Mouse (Mus musculus): ENCODE measurements around the gene Slc1a6.

DNA sequence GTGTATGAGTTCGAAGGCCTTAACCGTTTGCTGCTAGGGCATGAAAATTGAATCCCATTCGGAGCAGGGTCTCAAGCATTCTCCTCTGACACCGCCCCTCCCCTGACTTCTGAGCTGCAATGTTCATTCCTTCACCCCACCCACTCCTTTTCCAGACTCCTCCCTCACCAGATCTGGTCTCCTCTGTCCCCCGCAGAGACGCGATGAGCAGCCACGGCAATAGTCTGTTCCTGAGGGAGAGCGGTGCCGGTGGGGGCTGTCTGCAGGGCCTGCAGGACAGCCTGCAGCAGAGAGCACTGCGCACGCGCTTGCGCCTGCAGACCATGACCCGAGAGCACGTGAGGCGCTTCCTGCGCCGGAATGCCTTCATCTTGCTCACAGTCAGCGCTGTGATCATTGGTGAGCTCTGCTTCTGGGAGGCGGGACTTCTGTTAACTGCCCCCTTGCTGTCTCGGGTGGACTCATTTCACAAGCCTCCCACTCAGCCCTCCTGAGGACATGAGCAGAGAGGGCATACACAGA, 7.3 kb downstream of the Slc1a6 start:
- TF ChIP-seq MAFK (IDR thresholded peaks at IDR 0.05; ENCODE audit: insufficient read depth, low read depth, low read length) = no peak
- no peak for TF ChIP-seq HCFC1 (IDR thresholded peaks at IDR 0.05; ENCODE audit: borderline replicate concordance, insufficient read depth, low read length)
- TF ChIP-seq CHD2 (IDR thresholded peaks at IDR 0.05; ENCODE audit: low read depth, low read length) = no peak
- TF ChIP-seq ZNF384 (IDR thresholded peaks at IDR 0.05; ENCODE audit: low read depth, low read length) = no peak
- no peak for TF ChIP-seq ZC3H11A (IDR thresholded peaks at IDR 0.05; ENCODE audit: borderline replicate concordance, low read depth, low read length)

All from ES-E14 (cell line).